Mouse (Mus musculus): ENCODE measurements around the gene Eif4b.

Eif4b gene

GRCm38 (mm10) chr15:102116753-102117415 is 43.3 kb downstream of the Eif4b start:
- DNase-seq (ENCODE audit: low spot score in 2 of 2) = no peak

GRCm38 (mm10) chr15:102117461-102118443 is 44.2 kb downstream of the Eif4b start:
- DNase-seq (ENCODE audit: low spot score in 2 of 2) = no peak

- DNase-seq (ENCODE audit: low spot score in 2 of 2) = no peak
These were observed 45.0 kb downstream of the Eif4b start for GRCm38 (mm10) chr15:102118591-102118990.

GRCm38 (mm10) chr15:102119121-102119830 is 45.7 kb downstream of the Eif4b start:
- no peak for DNase-seq (ENCODE audit: low spot score in 2 of 2)

- DNase-seq (ENCODE audit: low spot score in 2 of 2) = no peak
These were observed 46.2 kb downstream of the Eif4b start for GRCm38 (mm10) chr15:102119831-102120170.

GRCm38 (mm10) chr15:102120530-102120929 is 47.0 kb downstream of the Eif4b start:
- peak in 1 of 2 experiments; percentile 57 for DNase-seq (ENCODE audit: low spot score in 2 of 2)

GRCm38 (mm10) chr15:102126303-102126702 is 52.7 kb downstream of the Eif4b start:
- DNase-seq (ENCODE audit: low spot score in 2 of 2) = no peak

- no peak for DNase-seq (ENCODE audit: low spot score in 2 of 2)
These were observed 59.7 kb downstream of the Eif4b start for GRCm38 (mm10) chr15:102133314-102133713.

- DNase-seq (ENCODE audit: low spot score in 2 of 2) = no peak
These were observed 61.1 kb downstream of the Eif4b start for GRCm38 (mm10) chr15:102134709-102135108.

GRCm38 (mm10) chr15:102135522-102136128 is 62.1 kb downstream of the Eif4b start:
- no peak for DNase-seq (ENCODE audit: low spot score in 2 of 2)

- DNase-seq (ENCODE audit: low spot score in 2 of 2) = peak; percentile 96 to 97
These were observed 62.7 kb downstream of the Eif4b start, which contains the start of gene Spryd3 for GRCm38 (mm10) chr15:102136129-102136758. TSS of gene Spryd3 (minus strand) at chr15:102136234.

GRCm38 (mm10) chr15:102141120-102141519 is 67.5 kb downstream of the Eif4b start:
- no peak for DNase-seq (ENCODE audit: low spot score in 2 of 2)

GRCm38 (mm10) chr15:102142914-102143912 is 69.6 kb downstream of the Eif4b start:
- peak in 1 of 2 experiments; percentile 54 for DNase-seq (ENCODE audit: low spot score in 2 of 2)

GRCm38 (mm10) chr15:102144274-102144711 is 70.7 kb downstream of the Eif4b start, which contains the start of gene Igfbp6:
TSS of gene Igfbp6 (plus strand) at chr15:102144362.
- DNase-seq (ENCODE audit: low spot score in 2 of 2) = peak in 1 of 2 experiments; percentile 37

GRCm38 (mm10) chr15:102144726-102145125 is 71.2 kb downstream of the Eif4b start:
- DNase-seq (ENCODE audit: low spot score in 2 of 2) = no peak

GRCm38 (mm10) chr15:102145330-102145729 is 71.8 kb downstream of the Eif4b start:
- DNase-seq (ENCODE audit: low spot score in 2 of 2) = peak in 1 of 2 experiments; percentile 29

- DNase-seq (ENCODE audit: low spot score in 2 of 2) = no peak
These were observed 72.5 kb downstream of the Eif4b start for GRCm38 (mm10) chr15:102146089-102146488.

Measured in urinary bladder, postnatal 4 days (tissue).